Mouse (Mus musculus) layer of hippocampus, adult 9-11 months (tissue): ENCODE measurements at regions not wholly inside any gene's neighbourhood (a gene's known extent, or its start where the extent isn't known, plus 50 kb on each side); places are given as distances from the start of the nearest gene placed in this dataset.

Experiments
- DNase-seq: peaks from one replicate; pipeline ENCODE4 v3.0.0; 2022

GRCm38 (mm10) chr2:147690506-147691208 is 328.9 kb downstream of the Pax1 start:
- DNase-seq, result no peak

GRCm38 (mm10) chr2:147688742-147689141 is 327.0 kb downstream of the Pax1 start:
- no peak for DNase-seq

GRCm38 (mm10) chr2:147656667-147657066 is 294.9 kb downstream of the Pax1 start:
- DNase-seq, result peak; percentile 34

- DNase-seq, result no peak
These were observed 288.5 kb downstream of the Pax1 start for GRCm38 (mm10) chr2:147650229-147650628.

- DNase-seq, result no peak
These were observed 286.2 kb downstream of the Pax1 start for GRCm38 (mm10) chr2:147647972-147648371.

DNA sequence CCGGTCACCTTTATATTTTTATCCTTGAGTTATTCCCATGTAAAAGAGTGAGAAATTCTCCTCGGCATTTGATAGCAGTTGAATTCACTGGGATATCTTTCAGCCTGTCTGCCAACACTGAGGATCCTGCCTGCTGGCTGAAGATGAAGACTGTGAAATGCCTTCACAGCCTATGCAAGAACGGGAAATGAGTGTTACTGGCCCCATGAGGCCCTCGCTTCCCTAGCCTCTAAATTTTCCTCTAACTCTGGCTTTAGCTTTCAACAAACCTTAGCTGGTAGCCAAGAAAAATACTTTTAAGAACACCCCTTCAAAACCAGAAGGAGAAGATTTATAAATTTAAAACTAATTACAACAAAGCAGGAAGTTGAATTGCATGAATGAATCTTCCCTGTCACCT is 285.8 kb downstream of the Pax1 start:
- DNase-seq, result no peak

DNA sequence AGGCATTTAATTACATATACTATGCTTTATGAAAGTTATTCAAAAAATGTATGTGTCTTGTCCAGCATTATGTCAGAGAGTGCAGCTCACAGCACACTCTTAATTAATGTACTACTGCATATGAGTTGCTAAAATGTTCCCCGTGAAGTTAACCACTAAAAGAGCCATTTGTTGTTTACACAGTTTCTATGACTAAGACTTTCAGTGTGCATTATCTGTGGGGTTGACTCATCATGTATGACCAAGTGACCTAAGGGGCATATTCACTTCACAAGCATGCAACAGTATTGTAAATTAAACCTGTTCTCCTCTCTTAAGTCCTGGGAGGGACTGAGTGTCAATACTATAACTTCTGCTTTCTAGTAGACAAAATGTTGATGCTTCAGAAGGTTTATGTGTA is 276.2 kb downstream of the Pax1 start:
- no peak for DNase-seq

DNA sequence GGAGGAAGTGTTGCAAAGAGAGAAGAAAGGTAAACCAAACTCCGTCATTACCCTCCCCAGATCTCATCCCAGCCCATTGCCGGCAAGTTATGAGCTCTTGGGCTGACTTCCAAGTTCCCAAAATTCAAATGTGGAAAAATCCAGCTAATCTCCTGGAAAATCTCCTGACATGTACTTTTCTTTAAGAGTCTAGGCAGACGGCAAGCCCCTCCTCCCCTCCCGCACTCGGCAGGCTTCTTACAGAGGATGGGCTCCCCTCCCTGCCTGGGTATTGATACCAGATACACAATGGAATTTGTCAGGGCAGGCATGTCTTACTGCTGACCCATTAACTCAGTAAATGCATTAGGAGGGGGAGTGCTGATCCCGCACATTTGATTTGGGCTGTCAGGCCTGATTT is 271.0 kb downstream of the Pax1 start:
- DNase-seq, result no peak

DNA sequence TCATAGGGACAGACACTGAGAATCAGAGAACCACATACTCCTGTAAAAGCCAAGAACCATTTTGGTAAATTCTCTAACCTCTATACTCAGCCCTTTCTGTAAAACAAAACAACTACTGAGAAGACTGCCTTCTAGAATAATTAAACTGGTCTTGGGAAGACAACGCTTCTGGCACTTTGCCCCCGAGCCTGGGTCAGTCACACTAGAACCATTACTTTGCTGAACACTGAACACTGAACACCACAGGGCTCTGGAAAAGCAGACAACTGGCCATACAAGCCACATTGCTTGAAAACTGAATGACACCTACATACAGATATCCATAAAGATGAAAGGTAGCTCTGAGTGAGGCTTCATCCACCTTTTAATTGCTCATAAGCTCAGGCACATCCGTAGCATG is 268.0 kb downstream of the Pax1 start:
- DNase-seq, result no peak

DNA sequence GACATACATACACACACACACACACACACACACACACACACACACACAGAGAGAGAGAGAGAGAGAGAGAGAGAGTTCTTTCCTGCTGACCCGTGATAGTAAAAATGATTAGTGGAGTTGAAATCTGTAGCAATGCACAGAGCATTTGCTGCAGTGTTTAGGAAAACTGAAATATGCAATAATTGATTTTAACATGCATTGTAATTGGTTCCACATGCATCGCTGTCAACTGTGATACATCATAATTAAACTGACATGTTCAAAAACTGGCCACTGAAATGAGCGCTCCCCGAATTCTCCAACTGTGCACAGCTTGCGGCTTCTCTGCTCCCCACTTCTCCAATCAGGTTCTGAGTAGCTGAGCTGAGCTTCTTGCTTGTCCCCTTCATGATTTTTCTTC is 265.4 kb downstream of the Pax1 start:
- no peak for DNase-seq

- DNase-seq, result peak; percentile 88
These were observed 261.4 kb downstream of the Pax1 start for GRCm38 (mm10) chr2:147623116-147623515.

DNA sequence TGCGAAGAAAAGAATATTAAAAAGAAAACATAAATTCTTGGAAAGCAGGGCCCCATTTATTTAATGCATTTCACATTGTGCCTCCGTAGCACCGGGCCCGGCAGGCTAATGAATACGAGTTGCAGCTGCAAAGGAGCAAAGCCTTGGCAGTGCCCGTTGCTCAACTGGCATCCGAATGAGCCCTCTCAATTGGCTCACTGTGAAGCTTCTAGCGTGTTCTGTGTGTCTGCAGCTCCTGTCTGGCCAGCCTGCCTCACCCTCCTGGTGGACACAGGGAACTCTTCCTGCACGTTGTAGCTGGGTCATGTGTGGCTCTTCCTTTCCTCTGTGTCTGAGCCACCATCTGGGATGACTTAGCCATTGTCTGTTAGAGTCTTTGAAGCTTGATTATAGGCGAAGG is 256.1 kb downstream of the Pax1 start:
- DNase-seq, result peak; percentile 14

DNA sequence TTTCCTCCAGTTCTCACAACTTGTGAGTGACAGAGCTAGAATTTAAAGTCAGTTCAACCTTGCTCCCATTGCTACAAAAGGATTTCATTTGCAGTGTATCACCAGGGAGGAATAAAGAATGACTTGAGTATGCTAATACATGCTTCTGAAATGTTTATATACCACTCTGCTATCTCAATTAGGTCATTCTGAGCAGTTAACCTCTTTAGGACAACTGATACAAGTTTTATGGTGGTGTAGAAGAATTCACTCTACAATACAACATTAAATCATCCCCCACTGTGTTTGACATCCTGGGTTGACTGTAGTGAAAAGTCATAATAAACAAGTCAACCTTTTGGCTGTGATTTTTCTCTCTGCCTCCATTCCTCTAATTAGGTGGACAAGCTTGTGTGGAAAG is 248.6 kb downstream of the Pax1 start:
- no peak for DNase-seq

DNA sequence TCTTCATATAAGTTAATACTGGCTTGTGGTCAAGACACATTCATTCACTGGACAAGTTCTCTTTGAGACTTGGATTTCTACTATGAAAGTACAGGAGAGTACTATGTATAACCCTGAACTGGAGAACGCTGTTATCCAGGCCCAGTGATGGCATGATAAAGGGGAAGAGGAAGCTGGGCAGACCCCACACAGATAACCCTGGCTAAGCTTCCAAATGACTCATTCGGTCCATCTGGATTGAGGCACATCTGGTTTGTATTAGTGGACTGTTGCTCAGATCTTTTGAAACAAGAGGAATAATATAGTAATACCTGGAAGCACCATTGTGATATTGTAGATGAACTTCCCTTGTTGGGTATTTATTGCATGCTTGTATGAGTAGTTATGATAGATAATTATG is 239.9 kb downstream of the Pax1 start:
- no peak for DNase-seq

- DNase-seq, result no peak
These were observed 210.7 kb downstream of the Pax1 start for GRCm38 (mm10) chr2:147572413-147572812.

GRCm38 (mm10) chr2:147561220-147561619 is 199.5 kb downstream of the Pax1 start:
- no peak for DNase-seq

- DNase-seq, result no peak
These were observed 198.9 kb downstream of the Pax1 start for GRCm38 (mm10) chr2:147560426-147561155.

DNA sequence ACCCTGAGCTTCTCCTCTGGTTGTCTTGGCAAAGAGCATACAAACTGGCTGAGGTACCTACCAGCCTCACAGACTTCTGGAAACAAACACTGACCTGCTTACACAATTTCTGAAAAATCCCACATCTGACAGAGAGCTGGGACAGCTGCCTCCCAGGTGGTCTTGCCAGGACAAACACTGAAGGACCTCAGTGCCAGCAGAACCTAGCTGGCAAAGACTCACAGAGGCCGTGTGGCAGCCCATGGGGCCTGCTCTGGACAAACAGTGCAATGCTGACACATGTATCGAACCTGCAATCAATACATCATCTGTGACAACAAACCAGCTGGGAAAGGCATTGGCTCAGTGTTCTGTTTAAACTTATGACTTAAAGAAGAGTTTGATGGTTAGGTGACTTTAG is 167.4 kb downstream of the Pax1 start:
- no peak for DNase-seq

- no peak for DNase-seq
These were observed 153.7 kb downstream of the Pax1 start for GRCm38 (mm10) chr2:147515436-147515835.

DNA sequence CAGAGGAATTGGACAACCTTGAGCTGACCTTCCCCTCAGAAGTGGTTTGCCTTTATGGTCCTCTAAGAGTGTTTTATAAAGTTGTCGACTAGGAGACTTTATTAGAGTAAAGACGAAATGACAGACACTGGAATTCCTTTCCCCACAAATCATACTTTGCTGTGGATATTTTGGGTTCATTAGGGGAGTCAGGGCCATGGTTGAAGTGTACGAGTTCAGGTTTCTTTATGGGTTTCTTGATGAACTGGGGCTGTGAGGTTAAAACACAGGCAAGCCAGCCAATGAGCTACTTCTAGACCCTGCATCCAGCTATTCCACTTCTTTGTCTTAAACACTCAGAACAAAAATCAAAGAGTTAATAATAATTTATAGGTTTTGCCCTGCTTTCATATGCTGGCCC is 153.0 kb downstream of the Pax1 start:
- DNase-seq, result no peak

DNA sequence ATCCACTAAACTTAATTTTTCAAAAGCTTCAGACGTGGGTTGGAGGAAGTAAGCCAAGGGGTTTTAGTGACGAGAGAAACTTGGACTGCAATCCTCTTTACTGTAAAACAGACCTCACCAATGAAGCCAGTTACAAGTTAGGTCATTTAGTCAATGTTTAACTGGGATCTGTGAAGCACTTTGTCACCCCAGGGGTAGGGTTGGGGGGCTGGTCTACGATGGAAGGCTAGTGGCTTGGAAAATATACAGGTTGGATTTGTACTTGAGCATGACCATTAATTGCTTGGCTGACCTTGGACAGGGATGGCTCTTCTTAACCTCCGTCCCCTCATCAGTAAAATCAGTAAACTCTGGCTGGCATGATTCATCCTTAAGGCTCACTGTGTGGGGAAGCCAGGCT is 142.2 kb downstream of the Pax1 start:
- DNase-seq, result no peak

DNA sequence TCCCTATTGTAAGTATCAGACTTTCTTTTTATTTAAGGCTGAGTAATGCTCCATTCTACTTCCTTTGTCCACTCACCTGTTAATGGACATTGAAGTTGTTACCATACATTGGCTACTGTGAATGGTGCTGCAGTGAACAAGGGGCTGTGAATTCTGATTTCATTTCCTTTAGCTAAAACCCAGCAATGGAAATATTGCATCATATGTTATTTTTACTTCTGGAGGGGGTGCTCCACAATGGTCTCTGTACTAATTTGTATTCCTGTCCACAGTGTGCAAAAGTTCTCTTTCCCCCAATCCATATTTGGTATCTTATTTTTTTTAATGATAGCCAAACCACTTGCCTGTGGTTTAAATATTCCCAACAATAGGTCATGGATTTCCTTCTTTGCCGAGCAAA is 137.0 kb downstream of the Pax1 start:
- no peak for DNase-seq

DNA sequence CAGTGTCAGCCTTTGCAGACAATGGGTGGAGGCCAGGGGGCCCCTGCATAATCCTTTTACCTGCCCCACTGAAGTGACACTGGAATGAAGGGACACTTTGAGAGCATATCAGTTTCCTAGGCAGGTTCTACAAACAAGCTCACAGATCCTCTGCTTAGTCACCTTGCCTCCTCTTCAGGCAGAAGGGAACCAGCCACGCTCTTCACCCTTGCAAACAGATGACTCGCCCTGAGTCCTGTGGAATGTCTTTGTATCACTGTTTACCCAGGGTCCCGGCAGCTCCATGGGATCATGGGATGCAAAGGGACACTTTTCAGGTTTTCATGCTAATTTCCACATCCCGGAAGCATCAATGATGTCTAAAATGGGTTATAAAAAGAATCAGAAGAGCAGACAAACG is 94.2 kb downstream of the Pax1 start:
- DNase-seq, result no peak

DNA sequence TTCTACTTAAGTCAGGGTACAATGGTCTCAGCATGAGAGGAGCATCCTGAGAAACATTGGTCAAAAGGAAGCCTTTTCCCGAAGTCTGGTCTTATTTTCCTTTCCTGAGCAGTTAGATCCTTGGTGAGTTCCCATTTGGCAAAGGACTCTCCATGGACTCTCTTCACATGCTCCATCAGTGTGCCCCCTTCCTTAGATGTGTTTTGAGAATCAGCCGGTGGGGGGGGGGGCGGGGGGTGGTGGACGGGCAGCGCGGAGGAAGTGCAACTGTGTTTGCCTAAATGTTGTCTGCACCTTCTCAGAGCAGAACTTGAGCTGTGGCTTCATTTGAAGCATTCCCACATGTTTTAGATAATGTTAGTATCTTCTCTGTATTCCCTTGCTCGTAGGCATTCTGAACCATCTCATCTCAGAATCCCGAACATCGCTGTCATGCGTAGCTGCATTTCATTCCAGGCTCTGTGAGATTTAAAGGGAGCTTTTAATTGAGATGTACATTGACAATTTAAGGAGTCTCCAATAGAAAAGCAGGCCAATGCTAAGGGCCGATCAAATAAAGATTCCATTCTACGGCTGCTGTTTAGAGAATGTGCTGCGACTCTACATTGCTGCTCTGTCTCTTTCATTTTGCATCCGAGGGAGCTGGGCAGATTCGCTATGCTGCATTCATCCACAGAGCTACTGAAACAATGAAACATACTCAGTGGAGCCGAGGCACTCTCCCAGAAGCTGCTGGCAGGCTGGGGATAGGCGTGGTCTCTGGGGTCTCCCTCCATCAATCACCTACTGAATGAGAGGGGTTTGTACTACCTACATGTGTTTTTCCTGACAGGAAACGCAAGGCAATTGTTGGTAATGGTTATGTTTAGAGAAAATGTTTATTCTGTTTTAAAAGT is 92.9 kb downstream of the Pax1 start:
- DNase-seq, result peak; percentile 21
